Mouse (Mus musculus): ENCODE results near the gene Gm3264. TPM values are rescaled to one million over a fixed set of nuclear protein-coding genes. Genes with fewer than 3 reads are reported as not detected.
"Not testable (repeated sequence)": the region's sequence is repeated elsewhere in the genome, so short reads cannot be mapped to it uniquely, and the experiment has no call there.

The Gm3264 gene
- not detected for total RNA-seq (2022)

- not testable (repeated sequence) for DNase-seq (ENCODE audit: low spot score in 2 of 2)
These were observed at the start of gene Gm3264 for GRCm38 (mm10) chr14:4855299-4855980. Gene Gm3264, plus strand, starts transcription at chr14:4855576.

GRCm38 (mm10) chr14:4806421-4806820 is 49.0 kb upstream of the Gm3264 start:
- DNase-seq (ENCODE audit: low spot score in 2 of 2), result not testable (repeated sequence)

- not testable (repeated sequence) for DNase-seq (ENCODE audit: low spot score in 2 of 2)
These were observed 33.4 kb upstream of the Gm3264 start for GRCm38 (mm10) chr14:4821950-4822349.

- DNase-seq (ENCODE audit: low spot score in 2 of 2), result not testable (repeated sequence)
These were observed 17.6 kb upstream of the Gm3264 start, which contains the start of gene Gm3269 for GRCm38 (mm10) chr14:4837806-4838205. Gene Gm3269, plus strand, starts transcription at chr14:4838106.

- DNase-seq (ENCODE audit: low spot score in 2 of 2), result not testable (repeated sequence)
These were observed 36.7 kb downstream of the Gm3264 start, which contains the start of gene Gm3278 for GRCm38 (mm10) chr14:4892116-4892515. Gene Gm3278, plus strand, starts transcription at chr14:4892416.

Other genes with a start within 250 kb of the Gm3264 start
- gene Gm8159, start 223.2 kb upstream of the Gm3264 start, total RNA-seq (2022), result under 1 TPM in 1 of 4 experiments, not detected in 3; 0.31 TPM
- not detected for gene Gm3239, start 191.4 kb upstream of the Gm3264 start, total RNA-seq (2022)
- gene Gm7876, start 146.3 kb upstream of the Gm3264 start, total RNA-seq (2022), result not detected
- gene Gm3252, start 128.8 kb upstream of the Gm3264 start, total RNA-seq (2022), result under 1 TPM in 1 of 4 experiments, not detected in 3; 0.12 TPM
- gene Gm9602, start 79.2 kb upstream of the Gm3264 start, total RNA-seq (2022), result not detected
- gene Gm3269, start 17.5 kb upstream of the Gm3264 start, total RNA-seq (2022), result under 1 TPM in 1 of 4 experiments, not detected in 3; 0.20 TPM
- gene Gm3278, start 36.8 kb downstream of the Gm3264 start, total RNA-seq (2022), result not detected
- under 1 TPM in 1 of 4 experiments, not detected in 3; 0.31 TPM for gene Gm8297, start 128.4 kb downstream of the Gm3264 start, total RNA-seq (2022)
- not detected for gene Gm3298, start 160.3 kb downstream of the Gm3264 start, total RNA-seq (2022)
- gene 4930555G01Rik, start 195.1 kb downstream of the Gm3264 start, total RNA-seq (2022), result not detected
- not detected for gene Gm8281, start 215.5 kb downstream of the Gm3264 start, total RNA-seq (2022)

All from gastrocnemius, adult 8-10 months (tissue).